Mouse (Mus musculus) hindbrain, embryonic 14.5 days (tissue): ENCODE measurements around the gene Zfp777. TPM values are rescaled to one million over a fixed set of nuclear protein-coding genes. Genes with fewer than 3 reads are reported as not detected.
A peak's percentile ranks its signal among the peaks of the same experiment; 100 is the strongest.

Experiments used
- ATAC-seq: fragments of 200-750 bp; cut with Nextera tagmentation; 2 replicates; pipeline ENCODE4 v1.8.0; 2017; ENCODE audit warnings: moderate number of reproducible peaks, mild to moderate bottlenecking, moderate TSS enrichment, moderate library complexity; ENCODE audit not compliant: low FRiP score
- DNase-seq: peaks from one replicate; pipeline ENCODE4 v3.0.0-alpha.2; 2015; ENCODE audit warnings: low spot score
- H3K27ac ChIP-seq: fragments of 300-500 bp; sonication (generic); 2 replicates; pipeline ENCODE4 v1.5.1; 2014; ENCODE audit warnings: mild to moderate bottlenecking, moderate library complexity
- H3K27me3 ChIP-seq: fragments of 300-500 bp; sonication (generic); 2 replicates; pipeline ENCODE4 v1.6.1; 2014; ENCODE audit warnings: mild to moderate bottlenecking, low read length, mixed read lengths; ENCODE audit not compliant: control insufficient read depth, insufficient read depth
- H3K36me3 ChIP-seq: fragments of 300-500 bp; sonication (generic); replicated peaks from 2 replicates; pipeline ENCODE4 v1.6.1; 2014; ENCODE audit not compliant: control insufficient read depth, insufficient read depth
- H3K4me1 ChIP-seq: fragments of 300-500 bp; sonication (generic); replicated peaks from 2 replicates; pipeline ENCODE4 v1.6.1; 2014; ENCODE audit warnings: antibody characterized with exemption, low read length, mixed read lengths; ENCODE audit not compliant: control insufficient read depth, insufficient read depth
- H3K4me2 ChIP-seq: fragments of 300-500 bp; sonication (generic); replicated peaks from 2 replicates; pipeline ENCODE4 v1.6.1; 2014; ENCODE audit warnings: mild to moderate bottlenecking, moderate library complexity
- H3K4me3 ChIP-seq: fragments of 300-500 bp; sonication (generic); replicated peaks from 2 replicates; pipeline ENCODE4 v1.5.1; 2014; ENCODE audit warnings: mild to moderate bottlenecking, low read length
- H3K9ac ChIP-seq: fragments of 300-500 bp; sonication (generic); 2 replicates; pipeline ENCODE4 v1.6.1; 2014
- H3K9me3 ChIP-seq: fragments of 300-500 bp; sonication (generic); 2 replicates; pipeline ENCODE4 v1.6.1; 2016; ENCODE audit warnings: low read length; ENCODE audit not compliant: control insufficient read depth
- WGBS: fragments of 180-500 bp; shearing (Covaris S2); extraction: QIAGEN DNeasy Blood & Tissue Kit; methylation state at CpG from one replicate; pipeline ENCODE4 v1.1.7; 2014; 5-methylcytosine and 5-hydroxymethylcytosine counted together
- polyA plus RNA-seq: library from polyadenylated mRNA; unstranded; fragments of >200 nt; fragmentation: Nextera tagmentation; extraction: Ambion mirVana; gene quantifications from 2 replicates; pipeline ENCODE4 v1.2.1, GENCODE M21; 2014

Zfp777 gene
- polyA plus RNA-seq, result 12.2 and 12.7 TPM in 2 replicates

DNA sequence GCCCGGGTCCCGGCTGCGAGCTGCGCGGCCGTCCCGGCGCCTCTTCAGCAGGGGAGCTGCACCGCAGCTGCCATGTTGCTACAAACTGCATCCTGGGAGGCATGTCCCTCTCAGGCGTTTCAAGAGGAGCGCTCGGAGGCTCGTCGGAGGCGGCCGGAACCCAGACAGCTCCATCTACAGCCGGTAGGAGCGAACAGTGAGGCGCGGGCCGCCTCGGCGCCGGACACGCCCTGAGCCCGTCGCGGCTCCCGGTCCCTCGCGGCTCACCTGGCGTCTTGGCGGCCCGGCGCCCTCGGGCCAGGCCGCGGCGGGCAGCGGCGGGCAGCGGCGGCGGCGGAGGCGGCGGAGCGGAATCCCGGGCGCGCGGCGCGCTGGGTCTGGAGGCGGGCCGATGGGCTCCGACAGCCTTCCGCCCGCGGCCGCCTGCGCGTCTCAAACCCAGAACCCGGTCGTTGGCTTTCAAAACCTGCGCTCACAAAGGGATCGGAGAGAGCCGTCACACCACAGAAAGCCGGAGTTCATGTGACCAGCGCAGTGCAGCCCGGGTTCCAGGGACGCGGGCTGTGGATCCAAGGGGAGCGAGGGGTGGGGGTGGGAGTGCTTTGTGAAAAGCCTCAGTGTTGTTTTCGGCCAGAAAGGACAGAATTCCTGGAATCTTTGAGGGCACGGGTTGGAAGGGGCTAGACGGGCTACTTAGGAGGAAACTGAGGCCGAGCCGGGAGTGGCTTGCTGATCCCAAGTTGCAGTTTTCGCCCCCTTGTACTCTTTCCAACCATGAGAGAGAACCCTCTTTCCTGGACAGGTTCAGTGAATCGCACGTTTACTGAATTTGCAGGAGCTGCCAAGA is at the start of gene Zfp777:
Zfp777 (minus strand) TSS at position 486 of the 847 bp plus-strand sequence.
- DNase-seq (peak; percentile 75), ATAC-seq (peak; percentile 90)
- Histone ChIP-seq H3K9me3 (no peaks in the 10 kb centered on the region), H3K4me1 (peaks cover 4% of the 10 kb centered on the region; the same call in 1 of the 2 replicates), H3K4me3 (peak within 1 kb of the TSS; percentile 75), H3K27ac (peak within 1 kb of the TSS; percentile 92), H3K27me3 (no peaks in the 10 kb centered on the region), H3K9ac (peak within 1 kb of the TSS; percentile 88), H3K4me2 (peak within 1 kb of the TSS; percentile 79), H3K36me3 (peaks cover 14% of the 10 kb centered on the region)
- WGBS, result under 1% methylated on average over 77 of the region's 82 CpGs

DNA sequence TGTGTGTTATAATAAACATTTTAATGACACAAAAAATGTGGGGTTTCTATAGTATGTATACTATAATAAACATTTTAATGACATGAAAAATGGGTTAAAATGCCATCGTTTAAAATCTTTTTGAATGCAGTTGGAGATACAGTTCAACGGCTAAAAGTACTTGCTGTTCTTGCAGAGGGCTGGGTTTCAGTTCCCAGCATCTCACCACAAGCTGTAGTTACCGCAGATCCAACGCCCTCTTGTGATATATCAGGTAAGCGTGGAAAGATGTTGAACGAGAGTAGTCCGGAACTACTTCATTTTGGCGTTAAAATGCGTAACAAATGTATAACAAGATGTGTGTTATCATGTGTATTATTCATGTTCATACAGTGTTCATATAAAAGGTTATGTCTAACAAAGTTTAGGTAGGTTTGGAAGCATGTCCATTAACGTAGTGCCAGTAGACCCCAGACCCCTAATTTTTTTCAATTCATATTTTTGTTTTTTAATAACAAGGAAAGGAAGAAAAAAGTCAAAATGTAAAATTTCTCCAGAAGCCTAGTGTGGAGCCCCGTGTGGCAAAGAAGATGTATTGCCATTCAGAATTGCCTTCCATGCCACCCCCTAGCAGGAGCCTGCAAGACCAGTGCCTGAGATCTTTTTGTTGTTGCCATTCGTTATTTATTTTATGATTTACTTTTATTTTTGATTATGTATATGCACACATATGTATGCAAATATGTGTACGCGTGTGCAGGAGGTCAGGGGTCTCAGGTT is 38.4 kb upstream of the Zfp777 start:
- DNase-seq (no peak), ATAC-seq (no peak)
- Histone ChIP-seq H3K4me1 (peaks cover 10% of the 10 kb centered on the region), H3K4me2 (peak overlapping the region; percentile 68), H3K27me3 (no peaks in the 10 kb centered on the region), H3K4me3 (peak overlapping the region; percentile 83), H3K9me3 (no peaks in the 10 kb centered on the region), H3K36me3 (peaks cover 15% of the 10 kb centered on the region), H3K9ac (peak overlapping the region; percentile 93; the same call in 1 of the 2 replicates), H3K27ac (no peak overlapping the region)
- 41% methylated on average over 14 of the region's 14 CpGs for WGBS

DNA sequence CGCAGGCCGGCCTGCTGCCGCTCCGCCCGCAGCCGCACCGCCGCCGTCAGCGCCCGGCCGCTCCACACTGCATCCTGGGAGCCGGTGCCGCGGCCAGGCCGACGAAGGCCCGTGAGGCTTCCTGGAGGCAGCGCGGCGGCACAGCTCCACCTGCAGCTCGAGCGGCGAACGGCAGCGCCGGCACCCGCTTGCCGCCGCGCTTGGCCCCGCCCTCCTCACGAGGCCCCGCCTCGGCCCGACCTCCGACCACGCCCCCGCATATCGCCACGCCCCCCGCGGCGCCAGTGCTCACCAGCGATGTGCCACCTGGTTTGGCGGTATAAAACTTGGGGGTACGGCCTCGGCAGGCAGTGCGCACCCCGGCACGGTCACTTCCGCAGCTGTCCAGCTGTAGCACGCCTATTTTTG is 37.8 kb upstream of the Zfp777 start, which contains the start of gene Zfp746:
Zfp746 (minus strand) TSS at position 123 of the 408 bp plus-strand sequence.
- H3K4me3 ChIP-seq, result peak within 1 kb of the TSS; percentile 83
- H3K4me2 ChIP-seq, result peak within 1 kb of the TSS; percentile 68
- ATAC-seq (peak; percentile 93), DNase-seq (peak; percentile 91)
- H3K36me3 ChIP-seq, result peaks cover 22% of the 10 kb centered on the region
- peak within 1 kb of the TSS; percentile 93 for H3K9ac ChIP-seq
- H3K4me1 ChIP-seq, result peaks cover 10% of the 10 kb centered on the region
- no peaks in the 10 kb centered on the region for H3K27me3 ChIP-seq
- peak within 1 kb of the TSS; percentile 87 for H3K27ac ChIP-seq
- WGBS, result 1% methylated on average over 41 of the region's 53 CpGs
- no peaks in the 10 kb centered on the region for H3K9me3 ChIP-seq

DNA sequence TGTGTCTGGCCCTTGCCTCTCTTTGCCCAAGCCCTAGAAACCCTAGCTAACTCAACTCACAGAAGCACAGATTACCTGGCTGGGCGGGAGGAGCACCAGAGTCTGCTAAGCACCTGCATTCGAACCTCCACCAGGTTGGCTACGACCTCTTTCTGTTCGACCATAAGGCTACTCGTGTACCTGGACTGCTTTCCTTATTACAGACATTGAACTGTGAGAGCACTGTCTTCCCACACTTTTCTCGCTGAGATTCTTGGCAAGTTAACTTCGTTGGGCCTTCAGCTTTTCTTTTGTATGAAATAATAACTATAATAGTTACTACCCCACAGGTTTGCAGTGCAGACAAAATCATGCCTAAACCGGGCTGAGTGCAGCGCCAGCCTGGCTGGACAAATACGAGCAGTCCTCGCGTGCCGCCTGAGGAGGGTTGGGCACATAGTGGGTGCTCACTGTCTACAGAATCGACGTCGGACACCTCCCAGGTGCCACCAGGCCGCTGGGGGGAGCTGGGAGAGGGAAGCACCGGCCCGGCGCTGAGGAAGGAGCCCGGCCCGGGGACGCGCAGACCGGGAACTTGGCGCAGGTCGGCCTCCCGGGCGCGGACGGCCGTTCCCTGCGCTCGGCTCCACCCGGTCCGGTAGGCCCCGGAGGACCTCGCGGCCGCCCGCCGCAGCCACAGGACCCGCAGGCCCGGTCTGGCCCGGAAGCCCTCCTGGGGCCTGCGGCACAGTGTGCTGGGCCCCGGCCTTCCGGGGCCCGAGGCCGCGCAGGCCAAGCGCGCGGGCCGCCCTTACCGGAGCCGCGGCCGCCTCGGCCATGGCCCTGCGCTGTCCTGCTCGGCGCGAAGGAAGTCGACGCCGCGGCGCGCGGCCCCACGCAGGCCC is 37.1 kb upstream of the Zfp777 start:
- H3K27me3 ChIP-seq, result no peaks in the 10 kb centered on the region
- peak overlapping the region; percentile 87 for H3K27ac ChIP-seq
- DNase-seq, result peak; percentile 45
- peak overlapping the region; percentile 83 for H3K4me3 ChIP-seq
- peak; percentile 89 for ATAC-seq
- peaks cover 10% of the 10 kb centered on the region for H3K4me1 ChIP-seq
- no peaks in the 10 kb centered on the region for H3K9me3 ChIP-seq
- peak overlapping the region; percentile 68 for H3K4me2 ChIP-seq
- H3K36me3 ChIP-seq, result peaks cover 29% of the 10 kb centered on the region
- peak overlapping the region; percentile 93 for H3K9ac ChIP-seq
- 4% methylated on average over 48 of the region's 72 CpGs for WGBS

DNA sequence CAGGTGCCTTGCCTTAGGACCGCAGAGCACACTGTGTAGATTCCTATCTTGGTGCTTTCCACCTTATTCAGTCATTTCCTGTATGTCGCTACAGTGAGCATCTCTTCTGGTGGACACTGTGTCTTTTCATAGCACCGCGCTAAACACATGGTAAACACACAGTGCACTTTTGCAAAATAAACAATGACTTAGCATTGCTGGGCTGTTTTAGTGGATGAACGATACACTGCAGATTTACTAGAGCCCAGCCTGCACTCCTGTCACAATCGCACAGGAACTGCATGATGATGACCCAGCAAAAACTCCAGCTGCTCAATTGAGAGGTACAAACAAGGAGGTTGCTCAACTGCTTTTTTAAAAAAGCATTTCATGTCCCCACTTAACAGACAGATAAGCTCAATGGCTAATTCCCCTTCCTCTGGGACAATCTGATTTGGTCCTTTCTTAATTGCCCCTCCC is 35.1 kb upstream of the Zfp777 start:
- peaks cover 10% of the 10 kb centered on the region for H3K4me1 ChIP-seq
- H3K9ac ChIP-seq, result no peak overlapping the region
- peaks cover 49% of the 10 kb centered on the region for H3K36me3 ChIP-seq
- no peak overlapping the region for H3K27ac ChIP-seq
- 94% methylated on average over 6 of the region's 6 CpGs for WGBS
- H3K9me3 ChIP-seq, result no peaks in the 10 kb centered on the region
- no peak overlapping the region for H3K4me3 ChIP-seq
- no peak overlapping the region for H3K4me2 ChIP-seq
- ATAC-seq (no peak), DNase-seq (no peak)
- H3K27me3 ChIP-seq, result no peaks in the 10 kb centered on the region

DNA sequence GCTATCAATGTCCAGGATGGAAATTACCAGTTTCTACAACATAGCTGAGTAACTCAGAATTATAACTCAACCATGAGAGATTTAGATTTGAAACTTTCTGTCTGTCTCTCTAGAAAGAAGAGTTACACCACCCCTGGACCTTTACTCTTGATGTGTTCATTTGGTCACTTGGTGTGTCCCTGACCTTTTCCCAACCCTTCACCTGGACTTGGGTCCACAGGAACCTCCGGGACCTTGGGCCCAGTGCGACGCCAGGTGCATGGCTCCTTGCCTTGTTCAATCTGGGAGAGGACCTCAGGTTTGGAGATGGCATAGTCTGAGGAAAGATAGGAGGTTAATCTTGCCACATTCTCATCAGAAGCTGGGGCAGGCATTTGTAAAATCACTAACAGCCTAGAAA is 33.2 kb upstream of the Zfp777 start:
- Histone ChIP-seq H3K36me3 (peaks cover 67% of the 10 kb centered on the region), H3K4me1 (peaks cover 10% of the 10 kb centered on the region), H3K27ac (no peak overlapping the region), H3K9me3 (no peaks in the 10 kb centered on the region), H3K27me3 (no peaks in the 10 kb centered on the region), H3K4me2 (no peak overlapping the region), H3K9ac (no peak overlapping the region), H3K4me3 (no peak overlapping the region)
- DNase-seq, result no peak
- WGBS, result over 99% methylated on average over 3 of the region's 3 CpGs
- ATAC-seq, result no peak

DNA sequence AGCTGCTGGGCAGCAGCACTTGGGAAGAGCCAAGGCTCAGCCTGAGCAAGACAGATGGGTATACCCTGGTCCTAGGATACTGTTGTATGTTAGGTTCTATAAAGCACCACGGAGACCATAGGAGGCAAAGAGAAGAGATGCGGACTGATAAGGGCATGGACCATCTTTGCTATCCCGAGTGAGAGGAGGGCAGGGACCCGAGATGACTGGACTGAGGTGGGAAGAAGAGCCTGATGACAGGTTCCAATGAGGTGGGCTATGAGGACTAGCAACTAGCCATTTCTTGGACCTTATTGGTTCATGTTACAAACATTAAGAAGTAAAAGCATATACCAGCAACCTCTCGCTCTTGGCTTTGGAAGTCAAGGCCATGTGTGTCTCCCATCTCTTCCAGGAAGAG is 32.3 kb upstream of the Zfp777 start:
- no peak for DNase-seq
- WGBS, result 96% methylated on average over 5 of the region's 5 CpGs

DNA sequence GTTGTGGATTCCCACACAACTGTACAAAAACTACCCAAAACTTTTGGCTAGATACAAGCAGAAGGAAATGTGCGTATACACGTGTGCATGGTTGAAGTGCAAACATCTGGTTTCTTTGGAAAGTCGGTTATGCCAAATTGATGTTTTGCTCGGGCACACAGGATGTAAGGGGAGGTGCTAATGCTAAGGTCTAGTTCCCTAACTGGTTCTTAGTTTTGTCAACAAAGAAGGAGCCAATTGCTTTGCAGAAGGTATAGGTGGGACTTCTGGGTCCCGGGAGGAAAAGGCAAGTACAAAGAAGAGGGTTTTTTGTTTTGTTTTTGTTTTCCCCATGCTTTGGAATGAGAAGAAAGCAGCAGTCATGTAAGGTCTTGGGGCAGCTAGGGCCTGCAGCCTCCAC is 24.6 kb upstream of the Zfp777 start:
- no peak overlapping the region for H3K4me3 ChIP-seq
- no peaks in the 10 kb centered on the region for H3K9me3 ChIP-seq
- H3K27me3 ChIP-seq, result no peaks in the 10 kb centered on the region
- H3K27ac ChIP-seq, result no peak overlapping the region
- H3K4me1 ChIP-seq, result no peaks in the 10 kb centered on the region
- H3K9ac ChIP-seq, result no peak overlapping the region
- WGBS, result 84% methylated on average over 5 of the region's 5 CpGs
- no peak for DNase-seq
- ATAC-seq, result no peak
- H3K4me2 ChIP-seq, result no peak overlapping the region
- H3K36me3 ChIP-seq, result peaks cover 72% of the 10 kb centered on the region

More for the DNA sequence above, 32.3 kb upstream of the Zfp777 start:
- no peaks in the 10 kb centered on the region for H3K9me3 ChIP-seq
- H3K4me2 ChIP-seq, result no peak overlapping the region
- H3K4me1 ChIP-seq, result peaks cover 10% of the 10 kb centered on the region
- no peak for ATAC-seq
- no peaks in the 10 kb centered on the region for H3K27me3 ChIP-seq
- peaks cover 76% of the 10 kb centered on the region for H3K36me3 ChIP-seq
- no peak overlapping the region for H3K27ac ChIP-seq
- H3K9ac ChIP-seq, result no peak overlapping the region
- no peak overlapping the region for H3K4me3 ChIP-seq
